Mouse (Mus musculus) macrophage (primary cell): ENCODE data around the gene Adck2. TPM values are rescaled to one million over a fixed set of nuclear protein-coding genes. Genes with fewer than 3 reads are reported as not detected.

Experiments used
- H3K27ac ChIP-seq: fragments of 350-480 bp; formaldehyde crosslinking; 2 replicates; pipeline ENCODE4 v1.9.0; 2021
- H3K36me3 ChIP-seq: fragments of 350-480 bp; formaldehyde crosslinking; 2 replicates; pipeline ENCODE4 v1.9.0; 2021; ENCODE audit errors: inconsistent target
- H3K4me3 ChIP-seq: fragments of 350-480 bp; formaldehyde crosslinking; 2 replicates; pipeline ENCODE4 v1.9.0; 2021; ENCODE audit errors: inconsistent target
- H3K79me2 ChIP-seq: fragments of 350-480 bp; formaldehyde crosslinking; 2 replicates; pipeline ENCODE4 v1.9.0; 2021; ENCODE audit errors: inconsistent target
- WGBS: methylation state at CpG from one replicate; pipeline ENCODE4 v1.1.7; 2026; ENCODE audit warnings: inconsistent platforms; ENCODE audit not compliant: missing documents; 5-methylcytosine and 5-hydroxymethylcytosine counted together
- polyA plus RNA-seq: library from polyadenylated mRNA; stranded (reverse); fragments of 250-400 nt; gene quantifications from 3 replicates; pipeline ENCODE4 v1.2.4, GENCODE M21; 2018; ENCODE audit warnings: inconsistent platforms

The Adck2 gene
- polyA plus RNA-seq, 1 experiment from 2014 or later, result 6.4 TPM

- Histone ChIP-seq H3K79me2 (no peaks in the 10 kb centered on the region; the same call in 1 of the 2 replicates), H3K36me3 (peaks cover 68% of the 10 kb centered on the region), H3K27ac (no peak overlapping the region), H3K4me3 (no peak overlapping the region)
- 95% methylated on average over 7 of the region's 7 CpGs for WGBS
Measured at GRCm38 (mm10) chr6:39579552-39579951, 5.9 kb downstream of the Adck2 start.

DNA sequence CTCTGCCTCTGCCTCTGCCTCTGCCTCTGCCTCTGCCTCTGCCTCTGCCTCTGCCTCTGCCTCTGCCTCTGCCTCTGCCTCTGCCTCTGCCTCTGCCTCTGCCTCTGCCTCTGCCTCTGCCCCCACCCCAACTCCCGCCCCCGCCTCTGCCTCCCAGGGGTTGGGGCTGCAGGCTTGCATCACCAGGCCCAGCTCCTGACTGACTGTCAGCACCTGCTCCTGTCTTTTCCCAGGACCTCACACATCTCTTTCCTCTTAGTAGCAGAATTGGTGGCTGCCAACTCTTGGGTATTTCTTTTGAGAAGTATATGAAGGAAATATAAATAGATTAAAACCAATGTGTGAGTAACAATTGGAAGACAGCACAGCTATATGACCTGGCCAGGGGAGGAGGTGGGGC, 6.9 kb downstream of the Adck2 start:
- Histone ChIP-seq H3K27ac (no peak overlapping the region), H3K4me3 (no peak overlapping the region), H3K36me3 (peaks cover 78% of the 10 kb centered on the region), H3K79me2 (no peaks in the 10 kb centered on the region)
- WGBS, result no CpG with 5 or more reads among the region's 2 CpGs

DNA sequence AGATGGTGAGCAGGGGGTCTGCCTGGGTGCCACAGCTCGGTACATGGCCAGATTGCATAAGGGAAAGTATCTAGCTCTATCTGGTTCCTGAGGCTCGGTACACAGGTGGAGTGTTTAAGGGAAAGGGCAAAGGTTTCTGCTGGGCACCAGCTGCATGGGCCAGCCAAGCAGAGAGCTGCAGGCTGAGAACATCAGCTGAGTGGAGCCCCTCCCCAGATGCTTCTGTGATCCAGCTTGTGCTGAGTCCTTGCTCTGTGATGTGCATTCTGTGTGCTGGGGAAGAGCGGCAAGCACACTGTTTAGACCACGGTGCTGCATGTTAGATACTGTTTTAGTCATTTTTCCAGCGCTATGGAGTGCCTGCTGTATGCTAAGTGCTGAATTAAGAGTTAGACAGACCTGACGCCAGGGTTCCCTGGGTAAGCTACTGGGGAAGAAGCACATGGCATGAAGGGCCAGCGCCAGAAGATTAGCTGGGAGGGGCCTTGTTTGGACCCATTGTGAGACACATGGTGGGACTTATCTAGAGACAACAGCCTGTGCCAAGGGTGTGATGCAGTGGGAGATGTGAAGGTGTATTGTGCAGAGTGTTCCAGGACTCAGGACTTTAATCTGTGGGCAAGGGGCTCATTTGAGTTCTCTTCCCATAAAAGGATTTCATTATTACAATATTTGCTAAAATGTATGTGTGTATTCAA, 7.6 kb downstream of the Adck2 start:
- Histone ChIP-seq H3K79me2 (no peaks in the 10 kb centered on the region), H3K36me3 (peaks cover 85% of the 10 kb centered on the region), H3K27ac (no peak overlapping the region), H3K4me3 (no peak overlapping the region)
- 95% methylated on average over 7 of the region's 7 CpGs for WGBS

- Histone ChIP-seq H3K79me2 (no peaks in the 10 kb centered on the region), H3K36me3 (peaks cover 75% of the 10 kb centered on the region), H3K27ac (no peak within 1 kb of the TSS), H3K4me3 (no peak within 1 kb of the TSS)
- 95% methylated on average over 6 of the region's 6 CpGs for WGBS
Measured at GRCm38 (mm10) chr6:39585517-39585916, 11.8 kb downstream of the Adck2 start, which contains the start of gene Gm42420. TSS of gene Gm42420 (plus strand) at chr6:39585753.

- peaks cover 26% of the 10 kb centered on the region; the same call in 1 of the 2 replicates for H3K79me2 ChIP-seq
- no peak overlapping the region for H3K4me3 ChIP-seq
- H3K27ac ChIP-seq, result no peak overlapping the region
- 98% methylated on average over 4 of the region's 4 CpGs for WGBS
- peaks cover 23% of the 10 kb centered on the region for H3K36me3 ChIP-seq
Measured at GRCm38 (mm10) chr6:39591481-39591880, 17.8 kb downstream of the Adck2 start.

GRCm38 (mm10) chr6:39592401-39593214, 18.9 kb downstream of the Adck2 start, which contains the start of gene Ndufb2:
TSS of gene Ndufb2 (plus strand) at chr6:39592574.
- peaks cover 26% of the 10 kb centered on the region; the same call in 1 of the 2 replicates for H3K79me2 ChIP-seq
- peaks cover 19% of the 10 kb centered on the region for H3K36me3 ChIP-seq

GRCm38 (mm10) chr6:39600851-39601250, 27.2 kb downstream of the Adck2 start:
- no peak overlapping the region for H3K27ac ChIP-seq

More at GRCm38 (mm10) chr6:39592401-39593214, 18.9 kb downstream of the Adck2 start, which contains the start of gene Ndufb2:
- Histone ChIP-seq H3K27ac (peak within 1 kb of the TSS; percentile 50), H3K4me3 (peak within 1 kb of the TSS; percentile 78)
- under 1% methylated on average over 55 of the region's 56 CpGs for WGBS

GRCm38 (mm10) chr6:39601828-39602227, 28.2 kb downstream of the Adck2 start:
- no peaks in the 10 kb centered on the region for H3K79me2 ChIP-seq
- H3K36me3 ChIP-seq, result peaks cover 34% of the 10 kb centered on the region
- H3K27ac ChIP-seq, result no peak overlapping the region
- H3K4me3 ChIP-seq, result no peak overlapping the region
- 49% methylated on average over 3 of the region's 3 CpGs for WGBS

More at GRCm38 (mm10) chr6:39600851-39601250, 27.2 kb downstream of the Adck2 start:
- H3K36me3 ChIP-seq, result peaks cover 34% of the 10 kb centered on the region
- H3K4me3 ChIP-seq, result no peak overlapping the region
- 100% methylated on average over 3 of the region's 3 CpGs for whole genome bisulfite sequencing
- no peaks in the 10 kb centered on the region for H3K79me2 ChIP-seq

DNA sequence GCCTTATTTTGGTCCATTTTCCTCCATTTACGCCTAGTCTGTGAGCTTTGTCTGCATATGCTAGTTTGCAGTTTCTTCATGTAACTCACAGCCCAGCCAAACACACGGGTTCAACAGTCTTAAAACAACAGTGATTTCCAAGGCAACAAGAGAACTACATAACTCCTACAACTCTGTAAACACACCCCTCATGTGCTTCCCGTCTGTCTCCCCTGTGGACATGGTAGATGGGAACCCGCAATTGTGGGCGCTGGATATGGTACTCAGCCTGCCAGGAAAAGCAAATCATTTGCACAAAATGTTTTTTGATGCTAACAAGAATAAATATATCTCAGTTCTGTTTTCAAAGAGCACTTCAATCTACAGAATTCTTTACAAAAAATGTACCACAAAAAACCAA, 30.9 kb downstream of the Adck2 start:
- Histone ChIP-seq H3K36me3 (peaks cover 13% of the 10 kb centered on the region), H3K27ac (no peak overlapping the region), H3K4me3 (no peak overlapping the region), H3K79me2 (no peaks in the 10 kb centered on the region)
- WGBS, result 98% methylated on average over 5 of the region's 5 CpGs

- no peaks in the 10 kb centered on the region for H3K79me2 ChIP-seq
- no peaks in the 10 kb centered on the region for H3K36me3 ChIP-seq
- no peak overlapping the region for H3K4me3 ChIP-seq
- 90% methylated on average over 6 of the region's 6 CpGs for WGBS
- no peak overlapping the region for H3K27ac ChIP-seq
Measured at GRCm38 (mm10) chr6:39606056-39606455, 32.4 kb downstream of the Adck2 start.

- H3K36me3 ChIP-seq, result no peaks in the 10 kb centered on the region
Measured at GRCm38 (mm10) chr6:39606862-39607261, 33.2 kb downstream of the Adck2 start.

GRCm38 (mm10) chr6:39607365-39607764, 33.7 kb downstream of the Adck2 start:
- H3K36me3 ChIP-seq, result no peaks in the 10 kb centered on the region
- H3K27ac ChIP-seq, result no peak overlapping the region
- no peaks in the 10 kb centered on the region for H3K79me2 ChIP-seq
- H3K4me3 ChIP-seq, result no peak overlapping the region
- 96% methylated on average over 4 of the region's 5 CpGs for WGBS

More at GRCm38 (mm10) chr6:39606862-39607261, 33.2 kb downstream of the Adck2 start:
- WGBS, result 34% methylated on average over 3 of the region's 3 CpGs
- Histone ChIP-seq H3K4me3 (no peak overlapping the region), H3K79me2 (no peaks in the 10 kb centered on the region), H3K27ac (no peak overlapping the region)

GRCm38 (mm10) chr6:39610207-39610606, 36.5 kb downstream of the Adck2 start:
- no peaks in the 10 kb centered on the region for H3K79me2 ChIP-seq
- H3K27ac ChIP-seq, result no peak overlapping the region
- WGBS, result 72% methylated on average over 2 of the region's 2 CpGs
- no peak overlapping the region for H3K4me3 ChIP-seq
- peaks cover 12% of the 10 kb centered on the region; the same call in 1 of the 2 replicates for H3K36me3 ChIP-seq

DNA sequence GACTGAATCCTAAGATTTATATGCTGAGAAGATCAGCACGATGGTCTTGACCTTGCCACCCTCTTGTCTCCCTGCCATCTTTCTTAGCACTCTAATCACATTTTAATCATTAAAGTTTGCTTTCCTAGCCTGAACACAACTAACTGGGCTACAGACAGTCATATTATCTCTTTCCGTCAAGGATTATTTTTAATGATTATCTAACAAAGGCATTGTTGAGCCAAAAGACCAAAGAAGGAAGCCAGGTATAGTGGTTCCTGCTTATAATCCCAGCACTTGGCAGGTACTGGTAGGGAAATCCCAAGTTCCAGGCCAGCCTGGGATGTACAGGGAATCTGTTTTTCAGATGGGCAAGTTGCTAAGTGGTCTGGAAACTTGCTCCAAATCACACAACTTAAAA, 37.6 kb downstream of the Adck2 start:
- Histone ChIP-seq H3K4me3 (no peak overlapping the region), H3K27ac (no peak overlapping the region), H3K79me2 (no peaks in the 10 kb centered on the region), H3K36me3 (peaks cover 21% of the 10 kb centered on the region; the same call in 1 of the 2 replicates)
- WGBS, result 96% methylated on average over 2 of the region's 2 CpGs
